Mouse (Mus musculus): ENCODE data around the gene Gm20388. TPM values are rescaled to one million over a fixed set of nuclear protein-coding genes. Genes with fewer than 3 reads are reported as not detected.

Gm20388 gene
- polyA plus RNA-seq, 1 experiment from 2014 or later, result not detected

DNA sequence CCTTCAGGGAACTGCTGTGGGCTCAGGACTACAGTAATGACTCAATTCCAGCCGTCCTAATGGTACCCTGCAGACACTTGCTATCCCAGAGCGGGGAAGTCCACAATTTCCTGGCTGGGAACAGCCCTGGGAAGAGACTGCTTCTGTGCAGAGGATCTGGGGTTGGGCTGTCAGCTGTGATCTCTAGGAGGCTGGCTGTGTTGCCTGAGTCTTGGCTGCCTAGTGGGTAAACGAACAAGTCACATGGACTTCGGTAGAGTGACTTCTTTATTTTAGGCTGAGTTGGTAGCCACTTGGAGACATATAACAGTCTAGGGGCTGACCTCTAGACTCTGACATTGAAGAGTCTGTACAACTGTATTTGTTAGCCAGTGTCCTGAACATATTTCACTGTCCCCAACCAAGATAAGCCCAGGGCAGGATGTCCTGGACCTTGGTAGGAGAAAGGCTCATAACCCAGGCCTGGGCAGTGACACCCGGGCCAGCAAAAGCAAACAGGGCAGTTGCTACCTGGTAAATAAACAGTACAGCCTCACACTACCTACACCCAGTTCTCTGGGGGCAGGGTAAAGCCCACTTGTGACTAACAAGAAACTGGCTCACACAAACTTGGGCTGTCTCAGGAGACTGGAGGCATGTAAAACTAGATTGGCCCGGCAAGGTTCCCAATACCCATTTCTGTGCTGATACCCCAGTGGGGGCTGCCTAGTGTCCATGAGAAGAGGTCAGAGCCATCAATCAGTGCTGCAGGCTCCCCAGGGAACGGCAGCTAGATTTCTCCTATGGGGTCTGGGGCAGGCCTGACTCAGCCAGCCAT is 3331.7 kb downstream of the Gm20388 start:
- Histone ChIP-seq H3K36me3 (peaks cover 51% of the 10 kb centered on the region), H3K4me1 (replicated peaks) (no peaks in the 10 kb centered on the region), H3K4me2 (no peak overlapping the region), H3K27ac (no peak overlapping the region), H3K9ac (no peak overlapping the region), H3K9me3 (replicated peaks) (no peaks in the 10 kb centered on the region), H3K4me3 (no peak overlapping the region), H3K27me3 (0 out of 2 replicates have a peak, but pooled peaks cover under 1% of the 10 kb centered on the region)
- ATAC-seq (replicated peaks; ENCODE audit: insufficient number of reproducible peaks, insufficient read depth, low FRiP score, low read depth), result no peak
- WGBS, result 81% methylated on average over 7 of the region's 7 CpGs

DNA sequence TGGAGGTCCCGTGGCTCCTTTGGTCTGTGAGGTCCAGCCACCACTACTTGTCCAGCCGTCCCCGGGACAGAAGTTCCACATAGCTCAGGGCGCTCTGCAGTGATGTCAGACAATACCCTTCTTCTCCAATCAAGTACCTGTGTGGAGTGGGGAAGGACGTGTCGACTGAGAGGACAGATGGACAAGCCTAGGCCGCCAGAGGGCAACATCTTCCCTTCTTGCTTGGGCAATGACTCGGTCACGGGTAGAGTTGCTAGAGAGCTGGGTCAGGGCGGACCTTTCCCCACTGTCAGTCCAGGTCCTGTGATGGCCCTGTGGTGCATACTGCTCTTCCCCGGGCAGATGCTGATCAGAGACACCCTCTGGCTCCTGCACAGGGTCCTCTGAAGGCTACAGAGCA is 3332.4 kb downstream of the Gm20388 start:
- Histone ChIP-seq H3K36me3 (peaks cover 58% of the 10 kb centered on the region), H3K27me3 (no peaks in the 10 kb centered on the region), H3K9ac (no peak overlapping the region), H3K9me3 (replicated peaks) (no peaks in the 10 kb centered on the region), H3K4me2 (no peak overlapping the region), H3K4me3 (no peak overlapping the region), H3K4me1 (replicated peaks) (no peaks in the 10 kb centered on the region), H3K27ac (no peak overlapping the region)
- ATAC-seq (replicated peaks; ENCODE audit: insufficient number of reproducible peaks, insufficient read depth, low FRiP score, low read depth), result no peak; the same call in 1 of the 2 replicates
- 68% methylated on average over 11 of the region's 11 CpGs for whole genome bisulfite sequencing

DNA sequence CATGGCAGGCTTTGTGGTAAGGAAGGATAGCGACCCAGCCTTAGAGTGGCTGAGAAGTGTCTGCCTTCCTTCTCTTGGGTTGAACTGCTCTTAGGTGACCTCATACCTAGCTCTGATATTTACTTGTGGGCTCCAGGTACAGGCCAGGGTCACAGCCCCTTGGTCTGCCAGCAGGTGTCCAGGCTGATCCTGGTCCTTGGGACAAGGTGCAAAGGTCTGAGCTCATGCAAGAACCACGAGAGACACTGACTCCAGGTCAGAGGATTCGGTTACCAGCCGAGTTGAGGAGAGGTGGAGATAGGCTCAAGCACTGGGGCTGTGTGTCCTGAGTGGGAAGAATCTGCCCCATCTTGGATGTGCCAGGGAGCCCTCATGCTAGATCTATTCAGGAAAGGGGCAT is 3333.7 kb downstream of the Gm20388 start:
- Histone ChIP-seq H3K4me2 (no peak overlapping the region), H3K27me3 (no peaks in the 10 kb centered on the region), H3K4me1 (replicated peaks) (no peaks in the 10 kb centered on the region), H3K9ac (no peak overlapping the region), H3K36me3 (peaks cover 71% of the 10 kb centered on the region), H3K4me3 (no peak overlapping the region), H3K9me3 (replicated peaks) (no peaks in the 10 kb centered on the region), H3K27ac (no peak overlapping the region)
- WGBS, result 89% methylated on average over 4 of the region's 4 CpGs
- no peak for ATAC-seq (replicated peaks; ENCODE audit: insufficient number of reproducible peaks, insufficient read depth, low FRiP score, low read depth)

DNA sequence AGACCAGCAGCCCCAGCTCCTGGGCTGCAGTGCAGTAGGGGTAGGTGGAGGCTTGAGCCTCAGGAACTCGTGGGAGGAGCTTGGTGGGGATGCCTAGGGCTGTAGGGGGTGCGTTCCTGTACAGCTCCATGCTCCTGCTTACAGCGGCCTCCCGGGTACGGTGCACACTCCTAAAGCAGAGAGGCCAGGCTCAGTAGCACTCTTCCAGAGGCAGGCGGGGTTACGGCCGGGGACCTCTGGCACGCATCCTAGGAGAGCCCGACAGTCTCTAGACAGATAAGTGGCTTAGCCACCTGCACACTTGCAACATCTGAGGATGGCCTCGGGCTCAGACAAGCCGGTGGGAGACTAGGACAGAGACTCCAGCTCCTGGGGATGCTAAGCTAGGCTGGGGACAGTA is 3334.9 kb downstream of the Gm20388 start:
- H3K27me3 ChIP-seq, result no peaks in the 10 kb centered on the region
- H3K9ac ChIP-seq, result no peak overlapping the region
- ATAC-seq (replicated peaks; ENCODE audit: insufficient number of reproducible peaks, insufficient read depth, low FRiP score, low read depth), result no peak
- no peak overlapping the region for H3K4me2 ChIP-seq
- H3K36me3 ChIP-seq, result peaks cover 76% of the 10 kb centered on the region
- no peaks in the 10 kb centered on the region for H3K4me1 ChIP-seq (replicated peaks)
- WGBS, result 86% methylated on average over 12 of the region's 12 CpGs
- H3K27ac ChIP-seq, result no peak overlapping the region
- no peak overlapping the region for H3K4me3 ChIP-seq
- H3K9me3 ChIP-seq (replicated peaks), result no peaks in the 10 kb centered on the region

DNA sequence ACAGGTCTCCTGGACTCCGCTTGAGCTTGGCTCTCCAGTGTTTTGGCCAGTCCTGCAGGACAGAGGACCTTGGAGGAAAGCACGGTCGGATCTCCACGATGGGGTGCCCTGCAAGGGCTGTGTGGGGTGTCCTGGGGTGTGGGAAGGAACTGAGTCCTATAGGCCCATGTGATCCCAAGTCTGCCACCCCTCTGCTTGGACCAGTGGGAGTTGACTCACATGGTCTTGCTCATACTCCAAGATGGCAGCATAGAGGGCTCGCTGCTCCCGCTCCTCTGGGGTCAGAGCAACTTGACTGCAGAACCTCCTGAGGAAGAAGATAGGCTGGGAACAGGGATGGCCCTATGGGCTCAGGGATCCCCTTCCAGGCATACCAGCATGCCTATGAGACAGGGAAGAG is 3337.1 kb downstream of the Gm20388 start:
- Histone ChIP-seq H3K9me3 (replicated peaks) (no peaks in the 10 kb centered on the region), H3K27me3 (no peaks in the 10 kb centered on the region), H3K4me3 (no peak overlapping the region), H3K36me3 (peaks cover 68% of the 10 kb centered on the region), H3K27ac (no peak overlapping the region), H3K4me2 (no peak overlapping the region), H3K9ac (no peak overlapping the region), H3K4me1 (replicated peaks) (peaks cover 3% of the 10 kb centered on the region)
- WGBS, result 92% methylated on average over 6 of the region's 6 CpGs
- ATAC-seq (replicated peaks; ENCODE audit: insufficient number of reproducible peaks, insufficient read depth, low FRiP score, low read depth), result no peak

DNA sequence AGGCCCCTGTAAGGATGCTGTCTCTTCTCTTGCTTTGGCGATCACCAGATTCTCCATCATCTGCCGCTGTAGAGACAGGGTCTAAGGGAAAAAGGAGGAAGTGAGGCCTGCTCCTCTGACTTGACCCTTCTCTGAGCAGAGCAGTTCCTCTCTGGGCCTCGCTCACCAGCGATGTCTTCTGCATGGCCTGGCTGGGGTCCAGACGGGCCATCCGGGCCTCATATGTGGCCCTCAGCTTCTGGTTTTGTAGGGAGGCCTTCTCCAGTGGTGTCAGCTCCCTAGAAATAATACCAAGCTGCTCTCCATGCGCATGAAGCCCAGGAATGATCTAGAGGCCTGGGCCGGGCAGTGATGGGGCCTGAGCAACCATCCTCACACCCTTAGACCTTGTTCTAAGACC is 3338.0 kb downstream of the Gm20388 start:
- Histone ChIP-seq H3K4me1 (replicated peaks) (peaks cover 10% of the 10 kb centered on the region), H3K27me3 (no peaks in the 10 kb centered on the region), H3K4me3 (no peak overlapping the region), H3K9me3 (replicated peaks) (no peaks in the 10 kb centered on the region), H3K36me3 (peaks cover 65% of the 10 kb centered on the region), H3K9ac (no peak overlapping the region), H3K4me2 (no peak overlapping the region), H3K27ac (no peak overlapping the region)
- ATAC-seq (replicated peaks; ENCODE audit: insufficient number of reproducible peaks, insufficient read depth, low FRiP score, low read depth), result no peak
- 87% methylated on average over 8 of the region's 8 CpGs for WGBS

DNA sequence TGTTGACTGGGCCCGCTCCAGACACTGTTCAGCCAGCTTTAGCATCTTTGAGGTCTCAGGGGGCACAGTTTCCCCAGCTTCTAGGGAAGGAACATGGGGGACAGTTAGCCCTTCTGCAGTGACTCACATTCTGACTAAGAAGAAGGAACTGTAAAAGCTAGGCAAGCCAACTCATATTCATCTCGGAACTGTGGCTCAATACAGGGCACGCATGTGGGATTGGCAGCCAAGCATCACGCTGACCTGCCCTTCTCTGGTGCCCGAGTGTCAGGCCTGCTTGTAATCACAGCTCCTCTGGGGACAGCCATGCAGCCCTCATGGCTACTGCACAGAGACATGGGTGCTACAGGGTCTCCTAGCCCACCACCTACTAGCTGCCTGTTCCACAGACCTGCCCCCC is 3340.3 kb downstream of the Gm20388 start:
- WGBS, result 88% methylated on average over 5 of the region's 5 CpGs
- H3K9ac ChIP-seq, result no peak overlapping the region
- ATAC-seq (replicated peaks; ENCODE audit: insufficient number of reproducible peaks, insufficient read depth, low FRiP score, low read depth), result no peak

DNA sequence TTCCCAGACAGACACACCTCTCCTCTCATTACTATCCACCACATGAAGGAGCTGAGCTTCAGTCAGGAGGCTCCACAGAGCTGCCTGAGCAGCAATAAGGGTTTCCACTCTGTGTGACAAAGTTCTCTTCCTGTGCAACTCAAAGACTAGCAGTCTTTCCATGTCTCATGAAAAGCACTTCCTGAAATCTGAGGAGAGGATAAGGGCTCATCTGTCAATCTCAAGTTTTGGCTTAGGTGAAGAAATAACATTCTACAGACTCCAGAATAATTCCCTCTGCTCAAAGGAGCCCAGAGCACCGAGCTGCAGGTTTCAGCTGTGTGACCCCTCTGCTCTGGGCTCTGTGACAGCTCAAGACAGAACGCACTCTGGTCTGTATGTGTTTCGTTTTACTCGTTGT is 3342.3 kb downstream of the Gm20388 start:
- Histone ChIP-seq H3K4me1 (replicated peaks) (peaks cover 21% of the 10 kb centered on the region), H3K36me3 (peaks cover 41% of the 10 kb centered on the region), H3K4me3 (peak overlapping the region; percentile 96), H3K9me3 (replicated peaks) (no peaks in the 10 kb centered on the region), H3K9ac (peak overlapping the region; percentile 98; the same call in 1 of the 2 replicates), H3K27ac (peak overlapping the region; percentile 90; the same call in 1 of the 2 replicates), H3K27me3 (no peaks in the 10 kb centered on the region), H3K4me2 (peak overlapping the region; percentile 90)
- no peak for ATAC-seq (replicated peaks; ENCODE audit: insufficient number of reproducible peaks, insufficient read depth, low FRiP score, low read depth)
- WGBS, result 34% methylated on average over 4 of the region's 4 CpGs

More for the DNA sequence above, 3340.3 kb downstream of the Gm20388 start:
- peaks cover 21% of the 10 kb centered on the region for H3K4me1 ChIP-seq (replicated peaks)
- H3K36me3 ChIP-seq, result peaks cover 45% of the 10 kb centered on the region
- no peaks in the 10 kb centered on the region for H3K27me3 ChIP-seq
- H3K4me2 ChIP-seq, result no peak overlapping the region
- H3K9me3 ChIP-seq (replicated peaks), result no peaks in the 10 kb centered on the region
- H3K27ac ChIP-seq, result no peak overlapping the region
- no peak overlapping the region for H3K4me3 ChIP-seq

DNA sequence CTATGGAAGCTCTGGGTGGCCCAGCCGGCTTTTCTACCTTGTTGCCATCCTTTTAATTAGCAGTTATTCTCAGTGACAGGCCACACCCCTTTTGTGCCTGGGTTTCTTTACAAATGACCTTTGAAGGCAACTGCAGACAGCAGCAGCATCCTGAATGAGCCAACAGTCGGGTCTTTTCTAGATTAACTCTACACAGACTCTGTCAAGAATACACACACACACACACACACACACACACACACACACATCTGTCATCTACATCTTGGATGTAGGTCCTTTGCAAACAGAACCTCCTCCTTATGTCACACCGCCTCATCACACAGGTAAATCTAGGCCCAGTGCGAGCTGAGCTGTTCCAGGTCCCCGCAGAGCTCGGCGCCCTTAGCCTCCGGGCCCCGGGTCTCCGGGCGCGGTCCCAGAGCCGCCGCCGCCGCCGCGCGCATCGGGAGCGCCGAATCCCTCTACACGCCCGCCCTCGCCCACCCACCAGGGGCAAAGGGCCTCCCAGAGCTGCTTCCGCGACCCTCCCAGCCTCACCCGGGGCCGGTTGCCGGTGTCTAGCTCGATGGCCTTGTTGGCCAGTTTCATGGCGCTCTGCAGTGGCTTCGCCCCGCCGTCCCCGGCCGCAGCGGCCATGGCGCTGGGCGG is 3342.9 kb downstream of the Gm20388 start:
- WGBS, result under 1% methylated on average over 40 of the region's 40 CpGs
- Histone ChIP-seq H3K36me3 (peaks cover 37% of the 10 kb centered on the region), H3K4me2 (peak overlapping the region; percentile 90), H3K4me3 (peak overlapping the region; percentile 96), H3K4me1 (replicated peaks) (peaks cover 21% of the 10 kb centered on the region), H3K9me3 (replicated peaks) (no peaks in the 10 kb centered on the region), H3K27me3 (no peaks in the 10 kb centered on the region), H3K9ac (peak overlapping the region; percentile 98), H3K27ac (peak overlapping the region; percentile 90)
- peak; percentile 32 for ATAC-seq (replicated peaks; ENCODE audit: insufficient number of reproducible peaks, insufficient read depth, low FRiP score, low read depth)

DNA sequence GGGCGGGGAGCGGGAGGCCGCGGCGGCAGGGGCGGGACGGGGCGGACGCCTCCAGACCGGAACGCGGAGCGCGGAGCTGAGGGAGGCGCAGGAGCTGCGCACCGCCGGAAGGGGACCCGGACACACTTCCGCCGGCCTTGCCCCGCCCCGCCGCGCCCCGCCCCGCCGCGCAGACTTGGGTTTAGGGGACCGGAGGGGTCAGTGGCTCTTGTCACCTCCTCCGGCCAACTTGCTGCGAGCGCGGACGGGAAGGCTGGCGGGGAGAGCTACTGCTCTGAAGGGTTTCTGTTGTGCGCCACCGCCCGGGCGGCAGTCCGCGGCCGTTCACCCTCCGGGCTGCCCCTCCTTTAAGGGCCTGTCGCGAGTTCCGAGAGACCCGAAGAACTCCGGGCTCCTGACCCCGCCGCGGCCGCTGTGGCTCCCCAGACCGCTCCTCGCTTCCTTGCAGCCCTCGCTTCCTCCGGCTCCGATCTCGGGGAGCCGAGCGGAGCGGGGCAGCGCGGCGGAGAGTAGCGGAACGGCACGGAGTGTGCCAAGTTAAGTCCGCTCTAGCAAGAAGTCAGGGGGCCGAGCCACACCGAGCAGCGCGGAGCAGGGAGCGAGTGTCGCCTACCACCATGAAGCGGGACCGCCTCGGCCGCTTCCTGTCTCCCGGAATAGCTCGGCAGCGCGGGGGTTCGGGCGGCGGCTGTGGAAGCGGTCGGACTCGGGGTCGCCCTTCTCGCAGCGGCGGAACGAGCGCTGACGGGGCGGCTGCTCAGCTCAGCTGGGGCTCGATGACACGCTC is 3343.7 kb downstream of the Gm20388 start, which contains the start of the genes Zfp276 and Vps9d1:
Gene Zfp276, plus strand, starts transcription at position 97 of the 787 bp plus-strand sequence.
Gene Vps9d1, minus strand, starts transcription at position 250 of the 787 bp plus-strand sequence.
- peak within 1 kb of the TSS; percentile 98 for H3K9ac ChIP-seq
- H3K27me3 ChIP-seq, result no peaks in the 10 kb centered on the region
- H3K4me3 ChIP-seq, result peak within 1 kb of the TSS; percentile 96
- peaks cover 37% of the 10 kb centered on the region for H3K36me3 ChIP-seq
- peaks cover 21% of the 10 kb centered on the region for H3K4me1 ChIP-seq (replicated peaks)
- peak within 1 kb of the TSS; percentile 90 for H3K27ac ChIP-seq
- H3K4me2 ChIP-seq, result peak within 1 kb of the TSS; percentile 90
- ATAC-seq (replicated peaks; ENCODE audit: insufficient number of reproducible peaks, insufficient read depth, low FRiP score, low read depth), result peak; percentile 95
- no peaks in the 10 kb centered on the region for H3K9me3 ChIP-seq (replicated peaks)
- WGBS, result under 1% methylated on average over 94 of the region's 99 CpGs

DNA sequence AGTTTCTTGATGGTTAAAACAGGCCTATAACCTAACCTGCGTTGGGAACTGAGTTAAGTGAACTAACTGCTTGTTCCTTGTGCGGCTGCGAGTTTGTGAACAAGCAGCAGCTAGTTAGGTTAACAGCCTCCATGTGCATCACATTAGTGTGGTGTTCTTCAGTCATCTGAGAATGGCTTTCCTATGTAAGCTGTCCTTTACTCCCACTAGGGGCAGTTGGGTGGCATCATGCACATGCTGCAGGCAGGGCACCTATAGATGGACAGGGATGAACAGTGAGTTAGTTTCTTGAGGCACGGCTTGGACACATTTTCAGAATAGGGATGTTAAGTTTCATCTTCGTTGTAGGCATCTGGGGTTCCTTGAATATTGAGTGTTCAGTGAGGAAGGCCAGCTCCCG is 3344.5 kb downstream of the Gm20388 start:
- no peaks in the 10 kb centered on the region for H3K9me3 ChIP-seq (replicated peaks)
- H3K4me1 ChIP-seq (replicated peaks), result peaks cover 21% of the 10 kb centered on the region
- peak overlapping the region; percentile 90 for H3K4me2 ChIP-seq
- peak overlapping the region; percentile 96 for H3K4me3 ChIP-seq
- no peaks in the 10 kb centered on the region for H3K27me3 ChIP-seq
- 63% methylated on average over 6 of the region's 6 CpGs for WGBS
- H3K36me3 ChIP-seq, result peaks cover 41% of the 10 kb centered on the region
- peak overlapping the region; percentile 98 for H3K9ac ChIP-seq
- no peak overlapping the region for H3K27ac ChIP-seq
- ATAC-seq (replicated peaks; ENCODE audit: insufficient number of reproducible peaks, insufficient read depth, low FRiP score, low read depth), result no peak
